Mouse (Mus musculus) cerebellum, adult 9-11 months (tissue): Measurements from ENCODE around the gene Ddah1.

Experiments used
- DNase-seq: peaks from one replicate; pipeline ENCODE4 v3.0.0; 2022

Ddah1 gene

DNA sequence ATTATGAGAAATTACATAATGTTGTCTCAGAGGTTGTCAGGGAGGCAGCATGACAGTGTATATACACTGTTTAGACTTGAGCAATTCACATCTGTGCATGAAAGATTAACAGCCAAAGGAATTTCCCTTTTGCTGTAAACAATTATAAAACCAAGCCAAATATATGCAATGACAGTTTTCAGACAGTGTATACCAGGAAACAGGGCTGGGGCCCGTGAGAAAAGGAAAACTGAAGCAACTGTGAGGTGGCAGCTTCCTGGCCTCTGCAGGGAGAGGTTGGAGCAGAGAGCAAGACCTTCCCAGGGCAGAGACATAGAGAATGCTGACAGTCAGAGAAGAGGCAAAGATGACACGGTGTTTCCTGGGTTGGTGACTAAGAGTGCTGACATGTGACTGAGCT, 62.0 kb downstream of the Ddah1 start:
- DNase-seq, result no peak

DNA sequence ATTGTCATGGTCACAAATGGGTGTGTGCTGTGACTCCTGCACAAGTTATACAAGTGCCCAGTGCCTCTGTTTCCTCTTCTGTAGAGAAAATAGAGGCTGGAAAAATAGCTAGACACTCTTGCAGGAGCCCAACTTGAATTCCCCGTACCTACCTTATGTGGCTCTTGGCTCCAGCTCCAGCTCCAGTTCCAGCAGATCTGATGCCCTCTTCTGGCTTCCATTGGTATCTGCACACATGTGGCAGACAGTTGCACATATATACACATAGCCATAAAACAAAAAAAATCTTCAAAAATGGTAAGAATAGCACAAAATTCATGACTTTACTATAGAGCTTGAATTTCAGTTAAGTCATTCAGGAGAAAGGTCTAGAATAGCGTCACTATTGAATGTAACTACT, 62.5 kb downstream of the Ddah1 start:
- DNase-seq, result no peak

DNA sequence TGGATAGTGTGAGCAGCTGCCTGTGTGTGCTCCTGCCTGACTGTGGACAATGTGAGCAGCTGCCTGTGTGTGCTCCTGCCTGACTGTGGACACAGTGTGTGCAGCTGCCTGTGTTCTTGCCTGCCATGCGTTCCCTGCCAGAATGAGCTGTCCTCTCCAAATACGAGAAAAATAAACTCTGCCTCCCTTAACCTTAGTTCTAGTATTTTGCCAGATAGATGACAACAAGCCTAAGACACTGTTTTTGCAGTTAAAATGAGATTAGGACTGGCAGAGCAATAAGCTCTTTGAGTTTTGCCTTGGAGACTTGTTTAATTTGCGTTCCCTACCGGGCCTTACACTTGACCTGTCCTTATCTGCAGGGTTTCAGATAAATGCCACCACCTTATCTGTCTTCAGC, 63.7 kb downstream of the Ddah1 start:
- DNase-seq, result no peak

DNA sequence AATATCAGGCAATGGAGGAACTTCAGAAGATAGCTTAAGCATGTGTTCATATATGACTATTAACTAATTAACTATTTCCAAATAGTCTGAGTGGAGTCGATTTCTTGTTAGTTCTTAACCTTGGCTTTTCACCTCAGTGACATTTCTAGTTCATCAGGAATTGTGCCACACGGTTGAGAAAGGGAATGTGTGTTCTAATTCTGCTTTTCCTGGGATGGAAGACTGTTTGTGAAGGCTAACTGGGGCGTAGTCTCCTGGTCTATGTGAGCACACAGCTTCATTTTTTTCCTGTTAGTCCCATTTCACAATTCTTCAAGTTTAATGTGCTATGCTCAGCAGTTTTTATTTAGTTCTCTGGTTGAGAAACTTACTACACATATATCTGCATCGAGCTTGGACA, 65.2 kb downstream of the Ddah1 start:
- DNase-seq, result no peak

DNA sequence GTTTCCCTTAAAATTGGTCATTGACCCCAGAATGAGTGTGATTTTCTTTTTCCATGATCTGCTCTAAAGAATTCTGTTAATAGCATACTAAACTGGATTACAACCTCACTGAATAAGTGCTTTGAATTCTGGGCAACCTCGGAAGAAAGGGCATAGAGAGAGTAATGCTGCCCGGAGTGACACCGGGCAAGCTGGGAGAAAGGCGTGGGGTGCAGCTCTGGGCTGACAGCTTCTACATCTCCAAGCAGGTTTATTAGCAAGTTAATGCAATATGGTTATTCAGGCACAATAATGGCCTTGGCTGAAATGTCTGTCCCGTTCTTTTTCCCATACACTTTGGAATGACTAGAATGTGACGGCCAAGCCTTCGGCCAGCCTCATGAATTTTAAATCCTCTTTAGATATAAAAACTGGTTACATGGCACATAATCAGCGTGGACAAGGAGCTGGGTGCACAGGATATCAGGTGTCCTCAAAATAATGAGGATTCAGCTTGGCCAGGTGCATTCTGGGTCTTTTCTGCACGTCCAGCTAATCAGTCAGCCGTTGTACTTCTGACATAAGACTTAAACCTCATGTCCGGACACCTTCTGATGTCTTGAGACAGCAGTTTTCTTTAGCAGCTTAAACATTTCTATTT, 67.1 kb downstream of the Ddah1 start:
- DNase-seq, result no peak

DNA sequence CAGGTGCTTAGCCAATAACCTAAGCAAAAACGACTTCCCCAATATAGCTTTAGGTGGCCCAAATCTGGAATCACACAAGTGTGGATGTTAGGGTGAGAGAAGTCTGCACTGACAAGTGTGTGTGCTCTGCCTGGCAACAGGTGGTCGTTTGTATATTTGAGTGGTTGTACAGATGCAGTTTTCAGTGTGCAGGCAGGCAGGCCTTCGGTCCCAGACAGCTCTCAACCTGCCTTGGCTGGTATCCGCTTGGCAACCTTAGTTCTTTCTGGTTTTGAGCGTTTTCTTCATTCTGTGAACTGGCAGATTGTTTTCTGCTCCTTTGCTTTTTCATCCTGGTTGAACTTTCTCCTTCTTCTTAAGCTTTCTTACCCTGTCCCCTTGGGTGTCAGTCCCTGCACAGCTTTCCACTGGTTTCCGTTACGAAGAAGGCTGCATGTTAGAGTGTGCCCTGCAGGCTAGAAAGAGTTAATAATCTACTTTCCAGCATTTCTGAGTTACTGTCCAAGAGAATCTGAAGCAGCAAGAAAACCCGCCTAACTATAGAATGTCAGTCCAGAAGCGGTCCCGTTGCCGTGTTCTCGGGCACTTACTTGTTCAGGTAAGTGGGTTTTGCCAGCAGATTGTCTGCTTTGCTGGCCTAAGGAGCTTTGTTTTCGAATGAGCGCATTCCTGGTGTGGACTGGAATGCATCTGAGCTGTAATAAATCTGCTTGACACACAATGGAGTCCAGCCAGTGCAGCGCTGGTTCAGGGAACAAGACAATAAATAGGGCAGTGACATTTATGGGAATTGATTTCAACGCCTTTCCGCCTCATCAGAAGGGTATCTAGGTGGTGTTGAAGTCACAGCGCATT, 68.9 kb downstream of the Ddah1 start:
- no peak for DNase-seq

DNA sequence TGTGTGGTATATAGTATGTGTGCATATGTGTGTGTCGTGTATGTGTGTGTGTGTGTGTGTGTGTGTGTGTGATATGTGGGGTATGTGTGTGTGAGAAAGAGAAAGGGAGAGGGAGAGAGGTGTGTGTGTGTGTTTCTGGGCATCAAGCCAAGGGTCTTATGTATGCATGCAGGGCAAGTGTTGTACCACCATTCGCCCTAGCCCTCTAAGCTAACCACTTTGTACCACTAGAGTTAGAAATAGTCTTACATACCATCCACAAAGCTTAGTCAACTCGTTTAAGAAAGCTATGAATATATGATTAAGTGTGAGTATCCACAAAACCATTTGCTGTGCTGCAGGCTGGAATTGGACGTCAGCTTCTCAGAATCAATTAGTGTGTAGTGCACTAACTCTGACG, 70.4 kb downstream of the Ddah1 start:
- DNase-seq, result no peak

DNA sequence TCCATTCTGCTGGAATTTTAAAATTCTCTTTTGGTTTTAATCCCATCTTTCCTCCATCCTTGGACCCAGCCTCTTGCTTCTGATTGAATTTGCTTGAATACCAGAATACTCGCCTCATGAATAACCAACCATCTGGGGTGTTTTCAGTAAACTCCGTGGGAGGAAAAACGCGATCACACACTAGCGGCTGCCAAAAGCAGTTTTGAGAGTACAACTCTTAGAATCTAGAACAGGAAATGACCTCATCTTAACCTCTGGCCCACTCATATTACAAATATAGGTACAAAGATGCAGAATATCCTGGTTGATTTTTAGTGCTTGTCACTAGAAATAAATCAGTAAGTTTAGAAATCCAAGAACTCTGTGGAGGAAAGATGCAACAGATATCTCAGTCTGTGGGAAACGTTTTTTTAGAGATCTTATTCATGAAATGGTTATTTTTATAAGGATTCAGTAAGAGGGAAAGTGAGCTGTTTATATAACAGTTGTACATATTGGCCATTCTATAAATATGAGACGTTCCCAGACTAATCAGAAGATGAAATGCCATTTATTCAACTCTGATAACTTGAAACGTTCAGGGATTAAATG, 75.6 kb downstream of the Ddah1 start:
- DNase-seq, result no peak

DNA sequence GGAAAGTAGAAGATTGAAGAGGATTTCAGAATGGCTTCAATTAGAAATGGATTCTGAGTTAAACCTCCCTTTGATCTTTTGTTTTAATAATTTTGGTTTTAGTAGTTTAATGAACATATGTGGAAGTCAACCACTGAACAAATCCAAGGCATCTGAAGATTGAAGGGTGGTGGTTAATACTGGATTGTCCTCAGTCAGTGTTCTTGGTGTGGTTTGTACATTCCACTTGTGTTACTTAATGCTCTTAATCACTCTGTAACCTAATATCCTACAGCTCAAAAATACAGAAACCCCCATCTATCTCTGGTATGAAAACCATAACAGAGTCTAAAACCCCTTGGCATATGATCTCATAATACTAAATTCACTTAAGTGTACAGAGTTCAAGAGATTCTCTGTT, 79.8 kb downstream of the Ddah1 start:
- DNase-seq, result no peak

DNA sequence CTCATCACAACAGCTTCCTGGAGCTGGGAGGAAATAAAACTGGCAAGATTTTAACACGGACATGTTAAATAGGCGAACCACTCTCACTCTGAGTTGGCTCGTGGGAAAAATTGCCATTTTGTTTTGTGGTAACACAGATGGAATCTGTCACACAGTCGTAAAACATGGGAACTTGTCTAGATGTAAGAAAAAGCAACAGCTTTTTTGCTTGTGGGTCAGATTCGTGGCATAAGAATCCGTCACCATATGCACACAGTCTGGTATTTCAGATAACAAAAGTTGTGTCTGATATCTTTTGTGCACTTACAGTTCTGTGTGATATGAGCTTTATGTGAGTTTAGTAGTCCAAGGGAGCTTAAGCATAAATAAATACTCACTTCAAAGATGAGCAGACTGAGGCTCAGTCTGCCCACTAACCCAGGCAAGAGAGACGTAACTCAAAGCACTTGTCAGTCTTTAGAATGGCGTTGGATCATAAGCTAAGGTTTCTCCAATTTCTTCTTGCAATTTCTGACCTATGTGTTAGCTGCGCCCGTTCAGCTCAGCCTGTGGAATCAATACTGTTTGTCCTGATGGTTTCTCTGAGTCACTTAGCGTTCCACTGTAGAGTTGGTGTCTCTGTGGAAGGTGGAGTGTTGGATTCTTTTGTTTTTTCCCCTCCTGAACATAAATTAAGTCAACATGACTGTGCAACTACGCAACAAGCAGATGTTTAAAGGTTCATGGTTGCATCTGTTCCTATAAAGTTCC, 83.7 kb downstream of the Ddah1 start:
- DNase-seq, result no peak

DNA sequence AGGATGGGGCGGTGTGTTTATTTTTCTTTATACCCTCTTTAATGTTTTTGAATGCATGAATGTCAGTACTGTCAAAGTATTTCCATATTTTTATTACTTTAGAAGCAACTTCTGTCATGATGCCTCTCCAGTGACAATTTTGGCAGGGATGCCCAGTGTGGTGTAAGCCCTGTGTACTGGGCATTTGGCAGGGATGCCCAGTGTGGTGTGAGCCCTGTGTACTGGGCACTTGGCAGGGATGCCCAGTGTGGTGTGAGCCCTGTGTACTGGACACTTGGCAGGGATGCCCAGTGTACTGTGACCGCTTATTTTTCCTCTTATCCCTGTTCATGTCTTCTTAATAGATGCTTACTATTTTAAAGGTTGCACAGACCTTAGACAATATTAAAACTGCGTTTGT, 85.4 kb downstream of the Ddah1 start:
- DNase-seq, result no peak

DNA sequence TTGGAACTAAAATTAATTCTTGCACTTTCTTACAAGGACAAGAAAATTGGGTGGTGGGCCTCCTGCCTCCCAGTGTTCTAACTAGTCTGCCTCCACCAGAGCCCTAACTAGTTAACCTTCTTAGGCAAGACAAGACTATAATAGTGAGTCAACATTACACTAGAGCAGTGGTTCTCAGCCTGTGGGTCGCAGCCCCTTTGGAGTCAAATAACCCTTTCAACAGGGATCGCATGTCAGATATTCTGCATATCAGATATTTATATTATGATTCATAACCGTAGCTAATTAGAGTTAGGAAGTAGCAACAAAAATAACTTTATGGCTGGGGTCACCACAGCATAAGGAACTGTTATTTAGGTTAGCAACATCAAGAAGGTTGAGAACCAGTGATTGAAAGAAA, 86.4 kb downstream of the Ddah1 start:
- DNase-seq, result no peak

DNA sequence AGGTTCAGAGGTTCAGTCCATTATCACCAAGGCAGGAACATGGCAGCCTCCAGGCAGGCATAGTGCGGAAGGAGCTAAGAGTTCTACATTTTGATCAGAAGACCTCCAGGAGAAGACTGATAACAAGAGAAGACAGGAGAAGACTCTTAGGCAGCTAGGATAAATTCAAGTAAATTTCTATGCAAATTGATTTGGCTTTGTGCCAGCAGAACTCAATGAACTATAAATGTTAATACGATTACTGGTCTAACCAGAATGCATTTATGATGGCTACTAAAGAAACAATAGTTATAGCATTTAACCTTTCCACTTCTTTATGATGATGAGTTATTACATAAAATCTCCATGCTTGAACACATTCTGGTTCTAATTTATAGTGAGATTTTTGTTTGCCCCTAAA, 87.8 kb downstream of the Ddah1 start:
- no peak for DNase-seq

DNA sequence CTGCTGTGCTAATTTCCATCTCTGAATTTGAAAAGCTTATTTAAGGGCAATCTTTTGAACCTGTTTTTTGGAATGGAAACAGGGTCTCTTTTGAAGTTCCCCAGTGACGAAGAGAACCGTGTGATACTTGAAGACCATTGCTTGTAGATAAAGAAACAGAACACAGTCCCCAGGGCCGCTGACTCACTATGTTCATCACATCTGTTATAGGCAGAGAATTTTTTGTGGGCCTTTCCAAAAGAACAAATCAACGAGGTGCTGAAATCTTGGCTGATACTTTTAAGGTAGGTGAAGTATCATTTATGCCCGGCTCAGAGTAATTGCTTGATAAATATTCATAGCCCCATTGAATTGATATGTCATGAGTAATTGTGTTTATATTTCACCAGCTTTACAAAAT, 93.6 kb downstream of the Ddah1 start:
- DNase-seq, result no peak

DNA sequence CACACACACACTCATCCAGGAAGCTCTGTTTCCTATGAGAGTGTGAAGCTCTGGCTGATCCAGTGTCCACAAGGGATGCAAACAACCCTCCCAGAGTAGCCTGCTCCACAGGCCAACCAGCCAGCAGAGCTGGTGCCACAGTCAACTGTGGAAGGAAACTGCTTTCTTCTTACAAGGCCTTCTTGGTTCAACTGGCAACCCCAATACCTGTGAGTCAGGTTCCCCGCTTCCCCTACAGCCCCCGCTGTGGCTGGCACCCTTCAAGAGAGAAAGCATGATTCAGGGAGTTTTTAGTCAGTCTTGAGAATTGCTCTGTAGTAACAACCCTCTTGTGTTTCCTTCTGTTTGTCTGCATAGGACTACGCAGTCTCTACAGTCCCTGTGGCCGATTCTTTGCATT, 94.3 kb downstream of the Ddah1 start:
- no peak for DNase-seq

DNA sequence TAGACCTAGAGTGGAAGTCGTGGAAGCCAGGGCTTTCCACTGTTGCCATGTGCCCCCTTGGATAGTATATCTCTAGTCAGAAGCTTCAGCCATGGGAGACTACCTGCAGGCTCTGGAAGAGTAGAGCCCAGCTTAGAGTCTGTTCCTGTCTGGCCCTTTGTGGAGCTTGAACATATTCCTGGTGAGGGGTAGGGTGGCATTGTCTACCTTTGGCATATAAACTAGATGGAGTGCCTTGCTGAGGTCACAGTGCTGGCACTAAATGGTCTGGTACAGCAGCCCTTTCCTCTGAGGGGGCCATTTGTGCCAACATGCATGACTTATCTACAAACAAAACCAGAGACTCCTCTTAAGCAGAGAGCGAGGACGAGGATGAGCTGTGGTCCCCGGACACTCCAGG, 95.2 kb downstream of the Ddah1 start:
- DNase-seq, result no peak

DNA sequence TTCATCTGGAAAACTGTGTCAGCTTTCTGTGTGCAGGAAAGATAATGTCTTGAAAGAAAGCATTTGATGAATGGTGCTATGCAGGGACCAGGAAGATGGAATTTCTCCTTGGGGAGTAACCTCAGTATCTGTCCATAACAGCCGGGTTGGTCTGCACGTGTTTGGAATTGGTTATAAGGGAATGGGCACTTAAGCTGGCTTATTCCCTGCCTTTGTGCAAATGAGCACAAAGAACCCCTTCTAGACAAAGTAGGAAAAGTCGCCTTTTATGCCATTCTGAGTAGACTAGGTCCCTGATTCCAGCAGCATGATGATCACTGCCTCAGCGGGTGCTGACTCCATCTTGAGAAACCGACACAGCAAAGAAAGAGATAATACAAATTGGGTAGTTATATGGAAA, 96.0 kb downstream of the Ddah1 start:
- DNase-seq, result no peak

DNA sequence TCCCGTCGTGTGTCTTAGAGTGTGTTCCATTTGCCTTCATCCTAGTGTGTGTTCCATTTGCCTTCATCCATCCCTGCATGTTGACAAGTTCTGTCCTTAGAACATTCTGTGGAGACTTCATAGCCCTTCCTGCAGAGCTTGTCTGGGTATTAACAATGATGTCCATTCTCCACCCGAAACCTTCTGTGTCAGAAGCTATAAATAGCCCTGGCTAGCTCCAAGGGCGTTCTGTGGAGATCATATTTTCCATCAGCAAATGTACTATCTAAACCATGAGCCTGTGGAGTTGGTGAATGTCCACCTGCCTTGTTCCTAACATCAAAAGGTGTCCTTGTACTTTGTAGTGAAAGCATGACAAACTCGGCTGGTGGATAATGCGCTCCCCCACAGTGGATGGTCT, 96.8 kb downstream of the Ddah1 start:
- no peak for DNase-seq

DNA sequence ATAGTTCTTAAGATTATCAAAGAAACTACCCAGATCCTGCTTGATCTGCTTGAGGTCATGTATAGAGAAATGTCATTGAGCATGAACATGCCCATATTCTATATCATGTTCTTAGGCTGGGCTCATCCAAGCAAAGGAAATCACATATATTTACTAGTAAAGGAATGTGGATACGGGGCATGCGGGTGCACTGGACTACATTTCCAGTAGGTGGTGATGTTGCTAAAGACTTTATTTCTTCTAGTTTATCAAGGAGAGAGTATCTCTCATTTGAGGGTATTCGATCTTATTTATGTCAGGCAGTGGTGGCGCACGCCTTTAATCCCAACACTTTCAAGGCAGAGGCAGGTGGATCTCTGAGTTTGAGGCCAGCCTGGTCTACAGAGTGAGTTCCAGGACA, 99.9 kb downstream of the Ddah1 start:
- DNase-seq, result no peak

DNA sequence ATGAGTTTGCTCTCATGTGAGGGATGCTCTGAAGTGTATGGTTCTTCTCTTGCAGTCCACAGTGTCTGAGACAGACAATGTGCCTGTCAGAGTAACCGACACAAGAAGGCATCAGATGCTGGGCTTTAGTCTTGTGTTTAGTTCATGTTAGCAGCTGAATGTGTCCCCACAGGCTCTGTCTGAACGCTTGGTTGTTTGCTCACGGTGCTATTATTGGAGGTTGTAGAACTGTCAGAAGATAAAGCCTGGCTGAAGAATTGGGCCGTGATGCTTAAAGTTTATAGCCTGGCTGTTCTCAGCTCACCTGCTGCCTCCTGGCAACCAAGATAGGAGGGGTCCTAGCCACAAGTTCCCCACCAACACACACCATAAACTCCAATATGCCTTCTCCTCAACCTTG, 104.0 kb downstream of the Ddah1 start:
- DNase-seq, result no peak

DNA sequence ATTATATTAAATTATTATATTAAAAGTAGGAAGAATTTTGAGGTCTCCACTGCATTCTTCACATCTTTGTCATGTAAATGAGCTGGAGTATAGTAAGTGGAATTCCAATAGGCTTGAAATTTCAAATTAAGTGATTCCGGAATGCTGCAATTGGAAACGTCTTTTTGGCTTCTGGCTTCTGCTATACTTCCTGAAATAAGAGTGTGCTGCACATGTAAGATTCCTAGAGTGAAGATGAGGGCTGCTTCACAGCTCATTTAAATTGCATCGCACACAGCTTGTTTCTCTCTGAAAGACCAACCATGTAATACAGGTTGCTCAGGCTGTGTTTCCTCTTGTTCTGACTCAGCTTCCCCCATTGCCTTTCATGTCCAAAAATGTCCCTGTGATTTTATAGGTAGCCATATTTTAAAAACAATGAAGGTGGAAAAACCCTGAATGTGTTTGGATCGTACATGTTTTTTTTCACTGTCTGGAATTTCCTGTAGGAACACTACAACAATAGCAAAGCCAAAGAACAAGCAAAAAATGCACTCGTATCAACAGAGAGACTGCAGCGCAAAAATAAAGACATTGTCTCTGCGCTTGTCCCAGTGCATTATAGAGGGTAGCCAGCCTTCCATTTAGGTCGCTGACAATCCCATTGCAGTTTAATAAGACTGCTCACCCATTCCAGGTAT, 105.7 kb downstream of the Ddah1 start:
- no peak for DNase-seq

DNA sequence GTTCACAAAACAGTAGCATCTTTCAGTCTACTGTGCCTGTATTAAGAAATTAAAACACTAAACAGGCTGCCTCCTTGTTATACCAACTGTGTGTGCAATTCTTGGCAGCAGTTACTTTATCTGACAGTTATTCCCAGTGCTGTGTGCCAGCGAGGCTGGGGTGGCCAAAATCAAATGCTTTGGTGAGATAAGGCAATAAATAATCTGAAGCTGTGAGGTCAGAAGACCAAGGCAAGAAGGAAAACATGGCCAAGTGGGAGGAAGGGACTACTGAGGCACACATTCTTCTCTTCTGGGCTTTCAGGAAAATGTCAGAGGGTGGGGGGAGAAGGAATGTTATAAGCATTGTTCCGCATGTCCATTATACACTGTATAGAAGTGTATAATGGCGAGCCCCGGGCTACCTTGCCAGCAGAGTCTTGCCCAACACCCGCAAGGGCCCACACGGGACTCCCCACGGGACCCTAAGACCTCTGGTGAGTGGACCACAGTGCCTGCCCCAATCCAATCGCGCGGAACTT, 106.3 kb downstream of the Ddah1 start:
- no peak for DNase-seq

DNA sequence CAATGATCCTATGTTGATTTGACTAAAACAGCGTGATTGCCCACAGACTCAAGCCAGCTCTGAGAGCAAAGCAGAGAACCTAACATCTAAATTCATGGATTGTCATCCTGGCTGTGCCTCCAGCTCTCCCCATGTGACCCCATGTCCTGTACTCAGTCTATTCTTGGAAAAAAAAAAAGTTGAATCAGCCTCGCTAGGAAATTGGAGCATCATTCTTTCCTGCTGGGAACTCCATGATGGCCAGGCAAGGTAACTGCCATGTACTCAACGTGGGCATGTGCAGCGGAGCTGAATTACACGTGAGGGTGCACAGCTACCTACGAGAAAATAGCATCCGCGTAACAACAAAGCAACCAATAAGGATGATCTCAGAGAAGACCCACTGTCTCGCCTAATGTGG, 114.2 kb downstream of the Ddah1 start:
- no peak for DNase-seq
